Mouse (Mus musculus): ENCODE results near the gene Uvrag.

Gene Uvrag

GRCm38 (mm10) chr7:99060476-99060875 is 80.5 kb downstream of the Uvrag start:
- DNase-seq (ENCODE audit: low read depth, low spot score) = no peak

- no peak for DNase-seq (ENCODE audit: low read depth, low spot score)
These were observed 81.0 kb downstream of the Uvrag start for GRCm38 (mm10) chr7:99059934-99060333.

GRCm38 (mm10) chr7:99057053-99057630 is 83.8 kb downstream of the Uvrag start:
- DNase-seq (ENCODE audit: low read depth, low spot score) = no peak

GRCm38 (mm10) chr7:99053626-99054025 is 87.3 kb downstream of the Uvrag start:
- DNase-seq (ENCODE audit: low read depth, low spot score) = no peak

GRCm38 (mm10) chr7:99052471-99053241 is 88.3 kb downstream of the Uvrag start:
- no peak for DNase-seq (ENCODE audit: low read depth, low spot score)

- DNase-seq (ENCODE audit: low read depth, low spot score) = no peak
These were observed 90.1 kb downstream of the Uvrag start for GRCm38 (mm10) chr7:99050882-99051281.

- DNase-seq (ENCODE audit: low read depth, low spot score) = no peak
These were observed 91.0 kb downstream of the Uvrag start for GRCm38 (mm10) chr7:99049897-99050296.

GRCm38 (mm10) chr7:99046545-99047206 is 94.3 kb downstream of the Uvrag start:
- no peak for DNase-seq (ENCODE audit: low read depth, low spot score)

GRCm38 (mm10) chr7:99045525-99045924 is 95.4 kb downstream of the Uvrag start:
- no peak for DNase-seq (ENCODE audit: low read depth, low spot score)

- no peak for DNase-seq (ENCODE audit: low read depth, low spot score)
These were observed 97.0 kb downstream of the Uvrag start for GRCm38 (mm10) chr7:99043923-99044322.

- DNase-seq (ENCODE audit: low read depth, low spot score) = no peak
These were observed 97.6 kb downstream of the Uvrag start for GRCm38 (mm10) chr7:99043322-99043721.

GRCm38 (mm10) chr7:99041818-99042217 is 99.1 kb downstream of the Uvrag start:
- DNase-seq (ENCODE audit: low read depth, low spot score) = no peak

GRCm38 (mm10) chr7:99039912-99040311 is 101.0 kb downstream of the Uvrag start:
- DNase-seq (ENCODE audit: low read depth, low spot score) = no peak

GRCm38 (mm10) chr7:99036284-99036683 is 104.7 kb downstream of the Uvrag start:
- no peak for DNase-seq (ENCODE audit: low read depth, low spot score)

- DNase-seq (ENCODE audit: low read depth, low spot score) = no peak
These were observed 106.0 kb downstream of the Uvrag start for GRCm38 (mm10) chr7:99034909-99035308.

GRCm38 (mm10) chr7:99033838-99034237 is 107.1 kb downstream of the Uvrag start:
- DNase-seq (ENCODE audit: low read depth, low spot score) = no peak

- no peak for DNase-seq (ENCODE audit: low read depth, low spot score)
These were observed 107.6 kb downstream of the Uvrag start for GRCm38 (mm10) chr7:99033314-99033713.

GRCm38 (mm10) chr7:99032051-99032450 is 108.9 kb downstream of the Uvrag start:
- DNase-seq (ENCODE audit: low read depth, low spot score) = no peak

- no peak for DNase-seq (ENCODE audit: low read depth, low spot score)
These were observed 112.8 kb downstream of the Uvrag start for GRCm38 (mm10) chr7:99028108-99028507.

- DNase-seq (ENCODE audit: low read depth, low spot score) = no peak
These were observed 113.8 kb downstream of the Uvrag start for GRCm38 (mm10) chr7:99027185-99027584.

GRCm38 (mm10) chr7:99025989-99026388 is 115.0 kb downstream of the Uvrag start:
- no peak for DNase-seq (ENCODE audit: low read depth, low spot score)

GRCm38 (mm10) chr7:99025265-99025664 is 115.7 kb downstream of the Uvrag start:
- no peak for DNase-seq (ENCODE audit: low read depth, low spot score)

- DNase-seq (ENCODE audit: low read depth, low spot score) = no peak
These were observed 116.2 kb downstream of the Uvrag start for GRCm38 (mm10) chr7:99024791-99025190.

All from WW6 (cell line).